In genomic region chr6:94596051-94596760, GRCm38 (mm10) we compare ENCODE assay signal across 18 mouse cellular contexts.
DNase-seq lines count a peak whose midpoint lies in the region; ATAC-seq lines count a peak whose summit lies in the region.
"Had no signal": no experiment of that assay in that cellular context is flagged by ENCODE, and none has a peak within 500 bp of the region (broad histone marks: within the 10 kb centered on the region; RNA-seq: fewer than 3 reads in every experiment).

No protein-coding gene starts in this region.

- H3K36me3 ChIP-seq in midbrain, embryonic 10.5 days = peaks cover 10% of the 10 kb centered on the region; the same call in 1 of the 2 replicates
- H3K36me3 ChIP-seq in midbrain, embryonic 16.5 days (ENCODE audit: control insufficient read depth, insufficient read depth, low read length) = no peaks in the 10 kb centered on the region
- H3K36me3 ChIP-seq: neural tube, embryonic 13.5 days had no signal

- DNase-seq in adrenal gland, postnatal 10 days = peak; percentile 57
- no peak for DNase-seq in adrenal gland, adult 8-10 months
- DNase-seq in gastrocnemius, adult 18-20 months (ENCODE audit: low spot score) = peak; percentile 80
- DNase-seq in gastrocnemius, postnatal 10 days = no peak
- no peak for DNase-seq in midbrain, embryonic 10.5 days (ENCODE audit: low spot score)
- no peak for DNase-seq in thymus, postnatal 36 days
- no peak for DNase-seq in urinary bladder, postnatal 36 days (ENCODE audit: low spot score in 2 of 2)
- DNase-seq: cerebellum, adult 2 months; kidney, adult 2 months; kidney, postnatal 4 days; layer of hippocampus, postnatal 36 days; lung, postnatal 10 days; thymus, adult 18-20 months had no signal

- no peak overlapping the region for H3K4me2 ChIP-seq in midbrain, embryonic 16.5 days (ENCODE audit: low read length)
- H3K4me2 ChIP-seq: limb, embryonic 12.5 days; neural tube, embryonic 13.5 days had no signal

- WGBS in midbrain, embryonic 10.5 days = 91% methylated on average over 14 of the region's 14 CpGs
- WGBS in midbrain, embryonic 16.5 days = 89% methylated on average over 14 of the region's 14 CpGs

- H3K27me3 ChIP-seq in midbrain, embryonic 10.5 days (ENCODE audit: low read depth, poor library complexity, severe bottlenecking) = no peaks in the 10 kb centered on the region
- H3K27me3 ChIP-seq in midbrain, embryonic 16.5 days (ENCODE audit: control insufficient read depth, insufficient read depth, low read depth, low read length) = no peaks in the 10 kb centered on the region
- H3K27me3 ChIP-seq: limb, embryonic 12.5 days; neural tube, embryonic 13.5 days had no signal

- H3K4me3 ChIP-seq in midbrain, embryonic 10.5 days = no peak overlapping the region
- no peak overlapping the region for H3K4me3 ChIP-seq in midbrain, embryonic 16.5 days (ENCODE audit: low read depth, low read length)
- H3K4me3 ChIP-seq: limb, embryonic 12.5 days; neural tube, embryonic 13.5 days had no signal

- no peaks in the 10 kb centered on the region for H3K9me3 ChIP-seq in midbrain, embryonic 10.5 days (replicated peaks)
- H3K9me3 ChIP-seq in midbrain, embryonic 16.5 days (replicated peaks; ENCODE audit: control insufficient read depth, low read length, poor library complexity, severe bottlenecking) = no peaks in the 10 kb centered on the region
- H3K9me3 ChIP-seq: limb, embryonic 12.5 days; neural tube, embryonic 13.5 days had no signal

- H3K9ac ChIP-seq in midbrain, embryonic 16.5 days (ENCODE audit: low read depth, low read length) = no peak overlapping the region
- H3K9ac ChIP-seq: limb, embryonic 12.5 days; liver, embryonic 14.5 days; neural tube, embryonic 13.5 days had no signal

- ATAC-seq in midbrain, embryonic 16.5 days = no peak
- ATAC-seq: hindbrain, postnatal 0 days had no signal

- peaks cover 16% of the 10 kb centered on the region for H3K4me1 ChIP-seq in midbrain, embryonic 10.5 days
- H3K4me1 ChIP-seq in midbrain, embryonic 16.5 days (ENCODE audit: control insufficient read depth, insufficient read depth, low read length) = peaks cover 8% of the 10 kb centered on the region

- 0 out of 2 replicates have a peak overlapping the region, but pooled peaks have one; percentile 28 for H3K27ac ChIP-seq in midbrain, embryonic 10.5 days (replicated peaks)
- no peak overlapping the region for H3K27ac ChIP-seq in midbrain, embryonic 16.5 days (ENCODE audit: low read length)
- H3K27ac ChIP-seq: hindbrain, postnatal 0 days; liver, embryonic 14.5 days; neural tube, embryonic 13.5 days had no signal

Comparison
In these comparisons a context has a peak if more than half of its experiments do, and no peak if none do; other contexts are left out.
1. DNase-seq: peak in adrenal gland, postnatal 10 days (single experiment) and gastrocnemius, adult 18-20 months (single experiment); none in adrenal gland, adult 8-10 months (single experiment), gastrocnemius, postnatal 10 days (single experiment), midbrain, embryonic 10.5 days (single experiment), thymus, postnatal 36 days (0 of 2) and urinary bladder, postnatal 36 days (0 of 2).